Mouse (Mus musculus): ENCODE data around the gene Ier3.

Gene Ier3

GRCm38 (mm10) chr17:35866911-35867890 is 45.7 kb downstream of the Ier3 start:
- DNase-seq (ENCODE audit: low spot score): no peak

- DNase-seq (ENCODE audit: low spot score): no peak
These were observed 46.8 kb downstream of the Ier3 start for GRCm38 (mm10) chr17:35868165-35868820.

- DNase-seq (ENCODE audit: low spot score): no peak
These were observed 47.5 kb downstream of the Ier3 start for GRCm38 (mm10) chr17:35868961-35869345.

- DNase-seq (ENCODE audit: low spot score): no peak
These were observed 48.0 kb downstream of the Ier3 start for GRCm38 (mm10) chr17:35869346-35870067.

GRCm38 (mm10) chr17:35870151-35870883 is 48.8 kb downstream of the Ier3 start:
- no peak for DNase-seq (ENCODE audit: low spot score)

- no peak for DNase-seq (ENCODE audit: low spot score)
These were observed 49.6 kb downstream of the Ier3 start for GRCm38 (mm10) chr17:35870884-35871696.
